Mouse (Mus musculus) cerebellum, adult 11 months (tissue): ENCODE measurements around the gene Lamc2.

Experiments
- DNase-seq: peaks from one replicate; pipeline ENCODE4 v3.0.0; 2022

Lamc2 gene

GRCm38 (mm10) chr1:153174801-153175200 is 11.4 kb downstream of the Lamc2 start:
- DNase-seq = peak; percentile 65

GRCm38 (mm10) chr1:153173276-153173675 is 13.0 kb downstream of the Lamc2 start:
- DNase-seq = no peak

GRCm38 (mm10) chr1:153172291-153172731 is 13.9 kb downstream of the Lamc2 start:
- DNase-seq = no peak

- no peak for DNase-seq
Measured at GRCm38 (mm10) chr1:153171011-153171410, 15.2 kb downstream of the Lamc2 start.

GRCm38 (mm10) chr1:153168293-153168692 is 18.0 kb downstream of the Lamc2 start:
- no peak for DNase-seq

GRCm38 (mm10) chr1:153163831-153164230 is 22.4 kb downstream of the Lamc2 start:
- no peak for DNase-seq

GRCm38 (mm10) chr1:153159137-153159536 is 27.1 kb downstream of the Lamc2 start:
- no peak for DNase-seq

- DNase-seq = no peak
Measured at GRCm38 (mm10) chr1:153157021-153157623, 29.1 kb downstream of the Lamc2 start.

GRCm38 (mm10) chr1:153155364-153155763 is 30.9 kb downstream of the Lamc2 start:
- DNase-seq = no peak

GRCm38 (mm10) chr1:153153619-153154137 is 32.6 kb downstream of the Lamc2 start:
- DNase-seq = no peak

- DNase-seq = no peak
Measured at GRCm38 (mm10) chr1:153152594-153152993, 33.7 kb downstream of the Lamc2 start.

- no peak for DNase-seq
Measured at GRCm38 (mm10) chr1:153145791-153146190, 40.5 kb downstream of the Lamc2 start.

GRCm38 (mm10) chr1:153144021-153144420 is 42.2 kb downstream of the Lamc2 start:
- DNase-seq = no peak

GRCm38 (mm10) chr1:153140747-153141228 is 45.5 kb downstream of the Lamc2 start:
- DNase-seq = no peak

GRCm38 (mm10) chr1:153140265-153140664 is 46.0 kb downstream of the Lamc2 start:
- no peak for DNase-seq

GRCm38 (mm10) chr1:153139635-153140034 is 46.6 kb downstream of the Lamc2 start:
- DNase-seq = no peak

GRCm38 (mm10) chr1:153138486-153138885 is 47.8 kb downstream of the Lamc2 start:
- DNase-seq = peak; percentile 19

GRCm38 (mm10) chr1:153136647-153137046 is 49.6 kb downstream of the Lamc2 start:
- no peak for DNase-seq

GRCm38 (mm10) chr1:153133865-153134781 is 52.1 kb downstream of the Lamc2 start:
- no peak for DNase-seq

- no peak for DNase-seq
Measured at GRCm38 (mm10) chr1:153129992-153130713, 56.1 kb downstream of the Lamc2 start.

- DNase-seq = no peak
Measured at GRCm38 (mm10) chr1:153128780-153129179, 57.5 kb downstream of the Lamc2 start.

- no peak for DNase-seq
Measured at GRCm38 (mm10) chr1:153127622-153128021, 58.6 kb downstream of the Lamc2 start.
